Mouse (Mus musculus) small intestine, adult 2 months (tissue): Measurements from ENCODE around the gene Grik3.

Experiments used
- CTCF ChIP-seq: fragments of 200-500 bp; IDR thresholded peaks from 2 replicates; pipeline ENCODE4 v1.5.1; 2012; ENCODE audit warnings: low read depth, mild to moderate bottlenecking, control low read depth, inconsistent platforms, low read length, moderate library complexity, mixed read lengths; ENCODE audit not compliant: insufficient replicate concordance, insufficient read length; ENCODE audit errors: extremely low read depth
- POLR2A ChIP-seq: fragments of 200-500 bp; IDR thresholded peaks from 2 replicates; pipeline ENCODE4 v1.6.1; 2012; ENCODE audit warnings: low read depth, mild to moderate bottlenecking, control low read depth, inconsistent platforms, low read length, moderate library complexity

GRCm38 (mm10) chr4:125736783-125737182 is 246.3 kb downstream of the Grik3 start:
- TF ChIP-seq POLR2A (no peak), CTCF (no peak)
